Mouse (Mus musculus): ENCODE results near the gene Ptger2.
"Not testable (repeated sequence)": the region's sequence is repeated elsewhere in the genome, so short reads cannot be mapped to it uniquely, and the experiment has no call there.

Gene Ptger2

GRCm38 (mm10) chr14:44987674-44988355, at the start of gene Ptger2:
TSS of gene Ptger2 (plus strand) at chr14:44988195.
- DNase-seq, result not testable (repeated sequence)

- no peak for DNase-seq
Observed at GRCm38 (mm10) chr14:44960746-44961145, 27.2 kb upstream of the Ptger2 start.

GRCm38 (mm10) chr14:44977278-44977677, 10.7 kb upstream of the Ptger2 start:
- DNase-seq, result peak; percentile 44 to 66

- DNase-seq, result no peak
Observed at GRCm38 (mm10) chr14:44979887-44980286, 8.1 kb upstream of the Ptger2 start.

GRCm38 (mm10) chr14:44981490-44981889, 6.5 kb upstream of the Ptger2 start:
- DNase-seq, result peak; percentile 4 to 26

- DNase-seq, result no peak
Observed at GRCm38 (mm10) chr14:44984106-44984505, 3.9 kb upstream of the Ptger2 start.

- no peak for DNase-seq
Observed at GRCm38 (mm10) chr14:44986248-44986647, 1.7 kb upstream of the Ptger2 start.

- DNase-seq, result peak in 1 of 2 experiments; percentile 3
Observed at GRCm38 (mm10) chr14:44988456-44989016, 541 bp downstream of the Ptger2 start.

- DNase-seq, result peak in 1 of 2 experiments; percentile 15
Observed at GRCm38 (mm10) chr14:44989017-44989721, 1.2 kb downstream of the Ptger2 start.

- DNase-seq, result no peak
Observed at GRCm38 (mm10) chr14:44989751-44990150, 1.8 kb downstream of the Ptger2 start.

- DNase-seq, result no peak
Observed at GRCm38 (mm10) chr14:44994337-44994736, 6.3 kb downstream of the Ptger2 start.

- DNase-seq, result no peak
Observed at GRCm38 (mm10) chr14:45000086-45000769, 12.2 kb downstream of the Ptger2 start.

GRCm38 (mm10) chr14:45005698-45006283, 17.8 kb downstream of the Ptger2 start:
- no peak for DNase-seq

GRCm38 (mm10) chr14:45009242-45009641, 21.2 kb downstream of the Ptger2 start:
- no peak for DNase-seq

- DNase-seq, result no peak
Observed at GRCm38 (mm10) chr14:45011260-45011659, 23.3 kb downstream of the Ptger2 start.

GRCm38 (mm10) chr14:45011671-45012070, 23.7 kb downstream of the Ptger2 start:
- DNase-seq, result no peak

GRCm38 (mm10) chr14:45021551-45021950, 33.6 kb downstream of the Ptger2 start:
- no peak for DNase-seq

GRCm38 (mm10) chr14:45034293-45034692, 46.3 kb downstream of the Ptger2 start:
- no peak for DNase-seq

GRCm38 (mm10) chr14:45036579-45036978, 48.6 kb downstream of the Ptger2 start:
- DNase-seq, result no peak

GRCm38 (mm10) chr14:45038052-45038451, 50.1 kb downstream of the Ptger2 start:
- DNase-seq, result no peak

GRCm38 (mm10) chr14:45040851-45041475, 53.0 kb downstream of the Ptger2 start:
- DNase-seq, result no peak

GRCm38 (mm10) chr14:45048128-45048527, 60.1 kb downstream of the Ptger2 start:
- no peak for DNase-seq

All from cerebellum, postnatal 25 days (tissue).